Mouse (Mus musculus) liver, adult 2 months (tissue): ENCODE results near the gene Ganc.

Experiments
- CTCF ChIP-seq: fragments of 200-500 bp; IDR thresholded peaks from 2 replicates; pipeline ENCODE4 v1.5.1; 2011; ENCODE audit warnings: low read depth, low read length, control low read depth
- POLR2A ChIP-seq: fragments of 200-500 bp; IDR thresholded peaks from 2 replicates; pipeline ENCODE4 v1.6.1; 2011; ENCODE audit warnings: low read length, control low read depth; ENCODE audit not compliant: insufficient read depth; ENCODE audit errors: extremely low read depth

- TF ChIP-seq POLR2A (no peak), CTCF (no peak)
These were observed 47.0 kb downstream of the Ganc start for GRCm38 (mm10) chr2:120450724-120451123.
